Mouse (Mus musculus): ENCODE results near the gene Rangrf. TPM values are rescaled to one million over a fixed set of nuclear protein-coding genes. Genes with fewer than 3 reads are reported as not detected.
"Not testable (repeated sequence)": the region's sequence is repeated elsewhere in the genome, so short reads cannot be mapped to it uniquely, and the experiment has no call there.

Gene Rangrf
- total and polyA plus RNA-seq, 3 experiments: 80.7 to 145 (median 100) TPM

- intact Hi-C loops (cut with DNase I); H3K4me3 ChIP-seq; DNase-seq; H3K79me2 ChIP-seq (replicated peaks; ENCODE audit: control insufficient read depth, insufficient read depth, low read length); H3K4me1 ChIP-seq (ENCODE audit: control insufficient read depth, insufficient read depth, low read length); H3K36me3 ChIP-seq (ENCODE audit: control insufficient read depth, insufficient read depth, low read length); H3K9ac ChIP-seq (ENCODE audit: low read depth, low read length); H3K27me3 ChIP-seq (ENCODE audit: control insufficient read depth, insufficient read depth, low read length): not testable (repeated sequence)
- H3K27ac ChIP-seq: peak overlapping the region; percentile 89; the same call in 1 of the 2 replicates
- 57% methylated on average over 2 of the region's 2 CpGs for WGBS
- TF ChIP-seq CTCF (IDR thresholded peaks at IDR 0.05): peak; percentile 20
These were observed 36.5 kb upstream of the Rangrf start for GRCm38 (mm10) chr11:69011445-69011844.

GRCm38 (mm10) chr11:69010400-69011323 lies 35.7 kb upstream of the Rangrf start:
- intact Hi-C loops (cut with DNase I): no loop called here
- peaks cover 3% of the 10 kb centered on the region for H3K4me1 ChIP-seq (ENCODE audit: control insufficient read depth, insufficient read depth, low read length)
- H3K27me3 ChIP-seq (ENCODE audit: control insufficient read depth, insufficient read depth, low read length): no peaks in the 10 kb centered on the region
- no peaks in the 10 kb centered on the region for H3K36me3 ChIP-seq (ENCODE audit: control insufficient read depth, insufficient read depth, low read length)
- no peak for TF ChIP-seq POLR2A (IDR thresholded peaks at IDR 0.05; ENCODE audit: insufficient read depth, low read depth, low read length)
- TF ChIP-seq EP300 (IDR thresholded peaks at IDR 0.05; ENCODE audit: insufficient read depth, low read depth, low read length): no peak
- TF ChIP-seq CTCF (IDR thresholded peaks at IDR 0.05): no peak
- no peaks in the 10 kb centered on the region for H3K79me2 ChIP-seq (replicated peaks; ENCODE audit: control insufficient read depth, insufficient read depth, low read length)
- no peak overlapping the region for H3K9ac ChIP-seq (ENCODE audit: low read depth, low read length)
- WGBS: 77% methylated on average over 15 of the region's 15 CpGs
- H3K4me3 ChIP-seq: no peak overlapping the region
- DNase-seq: no peak
- no peak overlapping the region for H3K27ac ChIP-seq

GRCm38 (mm10) chr11:69009508-69009907 lies 34.5 kb upstream of the Rangrf start:
- DNase-seq: no peak
- H3K36me3 ChIP-seq (ENCODE audit: control insufficient read depth, insufficient read depth, low read length): no peaks in the 10 kb centered on the region
- no peaks in the 10 kb centered on the region for H3K27me3 ChIP-seq (ENCODE audit: control insufficient read depth, insufficient read depth, low read length)
- 89% methylated on average over 1 of the region's 1 CpGs for WGBS
- intact Hi-C loops (cut with DNase I): no loop called here
- H3K9ac ChIP-seq (ENCODE audit: low read depth, low read length): no peak overlapping the region
- TF ChIP-seq POLR2A (IDR thresholded peaks at IDR 0.05; ENCODE audit: insufficient read depth, low read depth, low read length): no peak
- TF ChIP-seq CTCF (IDR thresholded peaks at IDR 0.05): no peak
- no peak for TF ChIP-seq EP300 (IDR thresholded peaks at IDR 0.05; ENCODE audit: insufficient read depth, low read depth, low read length)
- no peak overlapping the region for H3K27ac ChIP-seq
- H3K4me3 ChIP-seq: no peak overlapping the region
- H3K79me2 ChIP-seq (replicated peaks; ENCODE audit: control insufficient read depth, insufficient read depth, low read length): no peaks in the 10 kb centered on the region
- peaks cover 3% of the 10 kb centered on the region for H3K4me1 ChIP-seq (ENCODE audit: control insufficient read depth, insufficient read depth, low read length)

- Histone ChIP-seq H3K9ac (ENCODE audit: low read depth, low read length) (peak within 1 kb of the TSS; percentile 64), H3K4me3 (peak within 1 kb of the TSS; percentile 54), H3K36me3 (ENCODE audit: control insufficient read depth, insufficient read depth, low read length) (no peaks in the 10 kb centered on the region), H3K79me2 (replicated peaks; ENCODE audit: control insufficient read depth, insufficient read depth, low read length) (no peaks in the 10 kb centered on the region), H3K27me3 (ENCODE audit: control insufficient read depth, insufficient read depth, low read length) (no peaks in the 10 kb centered on the region), H3K27ac (peak within 1 kb of the TSS; percentile 44; the same call in 1 of the 2 replicates), H3K4me1 (ENCODE audit: control insufficient read depth, insufficient read depth, low read length) (peaks cover 3% of the 10 kb centered on the region)
- DNase-seq: peak; percentile 90 to 91
- intact Hi-C loops (cut with DNase I): no loop called here
- TF ChIP-seq EP300 (IDR thresholded peaks at IDR 0.05; ENCODE audit: insufficient read depth, low read depth, low read length): no peak
- 12% methylated on average over 38 of the region's 38 CpGs for WGBS
These were observed 33.5 kb upstream of the Rangrf start, which contains the start of gene Pfas for GRCm38 (mm10) chr11:69008182-69009121. TSS of gene Pfas (minus strand) at chr11:69008460.

- H3K9ac ChIP-seq (ENCODE audit: low read depth, low read length); intact Hi-C loops (cut with DNase I); H3K79me2 ChIP-seq (replicated peaks; ENCODE audit: control insufficient read depth, insufficient read depth, low read length); H3K27me3 ChIP-seq (ENCODE audit: control insufficient read depth, insufficient read depth, low read length); H3K4me3 ChIP-seq; H3K27ac ChIP-seq; H3K4me1 ChIP-seq (ENCODE audit: control insufficient read depth, insufficient read depth, low read length); DNase-seq; H3K36me3 ChIP-seq (ENCODE audit: control insufficient read depth, insufficient read depth, low read length): not testable (repeated sequence)
These were observed 31.6 kb upstream of the Rangrf start for GRCm38 (mm10) chr11:69006575-69006974.

GRCm38 (mm10) chr11:69005193-69005592 lies 30.2 kb upstream of the Rangrf start:
- H3K9ac ChIP-seq (ENCODE audit: low read depth, low read length): no peak overlapping the region
- H3K27me3 ChIP-seq (ENCODE audit: control insufficient read depth, insufficient read depth, low read length): no peaks in the 10 kb centered on the region
- no peaks in the 10 kb centered on the region for H3K79me2 ChIP-seq (replicated peaks; ENCODE audit: control insufficient read depth, insufficient read depth, low read length)
- H3K36me3 ChIP-seq (ENCODE audit: control insufficient read depth, insufficient read depth, low read length): no peaks in the 10 kb centered on the region
- 81% methylated on average over 7 of the region's 7 CpGs for WGBS
- DNase-seq: no peak
- TF ChIP-seq CTCF (IDR thresholded peaks at IDR 0.05) (no peak), EP300 (IDR thresholded peaks at IDR 0.05; ENCODE audit: insufficient read depth, low read depth, low read length) (no peak), POLR2A (IDR thresholded peaks at IDR 0.05; ENCODE audit: insufficient read depth, low read depth, low read length) (no peak)
- H3K4me3 ChIP-seq: no peak overlapping the region
- H3K27ac ChIP-seq: no peak overlapping the region
- H3K4me1 ChIP-seq (ENCODE audit: control insufficient read depth, insufficient read depth, low read length): peaks cover 1% of the 10 kb centered on the region
- intact Hi-C loops (cut with DNase I): no loop called here
